Mouse (Mus musculus): ENCODE measurements around the gene Slc2a4. TPM values are rescaled to one million over a fixed set of nuclear protein-coding genes. Genes with fewer than 3 reads are reported as not detected.

Gene Slc2a4
- polyA plus RNA-seq, 1 experiment from 2014 or later, result 7.9 TPM

DNA sequence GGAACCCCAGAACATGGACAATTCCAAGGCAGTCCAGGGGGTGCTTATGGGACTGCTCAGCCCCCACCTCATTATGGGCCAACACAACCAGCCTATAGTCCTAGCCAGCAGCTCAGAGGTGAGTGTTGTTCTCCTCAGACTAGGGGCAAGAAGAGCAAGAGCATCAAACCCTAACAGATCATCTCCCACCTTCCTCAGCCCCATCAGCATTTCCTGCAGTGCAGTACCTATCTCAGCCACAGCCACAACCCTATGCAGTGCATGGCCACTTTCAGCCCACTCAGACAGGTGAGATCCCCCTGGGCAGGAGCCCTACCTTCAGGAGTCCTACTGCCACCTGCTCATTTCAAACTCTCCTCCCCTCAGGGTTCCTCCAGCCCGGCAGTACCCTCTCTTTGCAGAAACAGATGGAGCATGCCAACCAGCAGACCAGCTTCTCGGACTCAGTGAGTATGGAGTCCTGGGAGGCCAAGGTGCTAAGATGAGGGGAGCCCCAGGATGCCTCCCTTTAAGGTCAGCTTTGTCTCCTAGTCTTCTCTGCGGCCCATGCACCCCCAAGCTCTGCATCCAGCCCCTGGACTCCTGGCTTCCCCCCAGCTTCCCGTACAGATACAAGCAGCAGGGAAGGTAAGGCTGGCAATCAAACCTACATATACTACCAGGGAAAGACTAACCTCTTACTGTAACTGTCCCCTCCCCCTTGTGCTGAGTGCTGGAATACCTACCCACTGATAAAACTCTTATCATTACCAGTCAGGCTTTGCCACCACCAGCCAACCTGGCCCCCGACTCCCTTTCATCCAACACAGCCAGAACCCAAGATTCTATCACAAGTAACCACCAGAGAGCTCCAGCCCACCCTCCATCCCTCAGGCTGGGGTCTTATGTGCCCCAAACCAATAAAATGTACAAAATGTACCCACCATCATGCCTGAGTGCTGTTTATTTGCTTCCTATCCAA is 32.0 kb downstream of the Slc2a4 start:
- Histone ChIP-seq H3K4me2 (replicated peaks; ENCODE audit: low read depth, low read length) (peak overlapping the region; percentile 7; the same call in 1 of the 2 replicates), H3K9ac (ENCODE audit: low read depth, low read length) (no peak overlapping the region), H3K36me3 (ENCODE audit: control insufficient read depth, insufficient read depth, low read length) (peaks cover 26% of the 10 kb centered on the region), H3K9me3 (ENCODE audit: control insufficient read depth, low read length) (no peaks in the 10 kb centered on the region), H3K4me1 (replicated peaks; ENCODE audit: control insufficient read depth, insufficient read depth, low read length) (peaks cover 16% of the 10 kb centered on the region), H3K4me3 (ENCODE audit: low read depth, low read length) (peak overlapping the region; percentile 8; the same call in 1 of the 2 replicates), H3K27ac (ENCODE audit: low read depth, low read length) (no peak overlapping the region), H3K27me3 (ENCODE audit: control insufficient read depth, insufficient read depth, low read length) (no peaks in the 10 kb centered on the region)
- DNase-seq (ENCODE audit: low spot score) (no peak), ATAC-seq (ENCODE audit: low FRiP score) (no peak)
- WGBS, result 56% methylated on average over 5 of the region's 5 CpGs

DNA sequence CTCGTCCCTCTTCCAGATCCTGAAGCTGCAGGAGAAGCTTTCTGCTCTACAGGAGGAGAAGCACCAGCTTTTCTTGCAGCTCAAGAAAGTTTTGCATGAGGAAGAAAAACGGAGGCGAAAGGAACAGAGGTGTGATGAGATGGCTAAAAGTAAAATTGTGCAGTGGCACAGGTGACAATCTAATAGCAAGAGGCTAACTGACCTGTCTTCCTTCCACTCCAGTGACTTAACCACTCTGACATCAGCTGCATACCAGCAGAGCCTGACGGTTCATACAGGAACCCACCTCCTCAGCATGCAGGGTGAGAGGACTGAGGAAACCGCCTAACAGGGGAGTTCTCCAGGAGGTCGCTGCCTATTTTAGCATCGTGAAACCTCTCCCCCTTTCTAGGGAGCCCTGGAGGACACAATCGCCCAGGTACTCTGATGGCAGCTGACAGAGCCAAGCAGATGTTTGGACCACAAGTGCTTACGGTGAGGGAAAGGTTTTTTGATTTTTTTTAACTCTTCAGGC is 33.0 kb downstream of the Slc2a4 start:
- Histone ChIP-seq H3K4me2 (replicated peaks; ENCODE audit: low read depth, low read length) (peak overlapping the region; percentile 92), H3K36me3 (ENCODE audit: control insufficient read depth, insufficient read depth, low read length) (peaks cover 34% of the 10 kb centered on the region), H3K9me3 (ENCODE audit: control insufficient read depth, low read length) (no peaks in the 10 kb centered on the region), H3K27ac (ENCODE audit: low read depth, low read length) (no peak overlapping the region; the same call in 1 of the 2 replicates), H3K27me3 (ENCODE audit: control insufficient read depth, insufficient read depth, low read length) (no peaks in the 10 kb centered on the region), H3K4me3 (ENCODE audit: low read depth, low read length) (peak overlapping the region; percentile 91), H3K9ac (ENCODE audit: low read depth, low read length) (peak overlapping the region; percentile 94; the same call in 1 of the 2 replicates), H3K4me1 (replicated peaks; ENCODE audit: control insufficient read depth, insufficient read depth, low read length) (peaks cover 16% of the 10 kb centered on the region)
- 42% methylated on average over 9 of the region's 9 CpGs for WGBS
- no peak for DNase-seq (ENCODE audit: low spot score)
- ATAC-seq (ENCODE audit: low FRiP score), result no peak

DNA sequence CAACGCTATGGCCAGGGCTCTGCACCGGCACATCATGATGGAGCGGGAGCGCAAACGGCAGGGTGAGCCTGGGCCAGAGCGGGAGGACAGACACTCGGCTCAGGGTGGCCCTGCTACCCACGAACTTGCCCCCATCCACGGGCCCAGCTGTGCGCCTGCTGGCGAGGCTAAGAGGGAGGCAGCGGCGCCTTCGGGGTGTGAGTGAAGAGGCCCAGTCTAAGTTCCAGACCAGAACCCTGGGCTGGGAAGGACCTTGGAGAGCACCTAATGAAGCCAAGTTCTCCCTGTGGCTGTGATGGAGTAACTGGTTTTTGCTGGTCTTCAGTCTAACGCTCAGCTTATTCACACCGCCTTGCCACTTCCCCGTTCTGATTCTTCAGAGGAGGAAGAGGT is 33.6 kb downstream of the Slc2a4 start:
- peak overlapping the region; percentile 92 for H3K4me2 ChIP-seq (replicated peaks; ENCODE audit: low read depth, low read length)
- peaks cover 13% of the 10 kb centered on the region for H3K4me1 ChIP-seq (replicated peaks; ENCODE audit: control insufficient read depth, insufficient read depth, low read length)
- no peaks in the 10 kb centered on the region for H3K27me3 ChIP-seq (ENCODE audit: control insufficient read depth, insufficient read depth, low read length)
- H3K36me3 ChIP-seq (ENCODE audit: control insufficient read depth, insufficient read depth, low read length), result peaks cover 35% of the 10 kb centered on the region
- no peak for ATAC-seq (ENCODE audit: low FRiP score)
- 1% methylated on average over 17 of the region's 17 CpGs for WGBS
- peak overlapping the region; percentile 94 for H3K9ac ChIP-seq (ENCODE audit: low read depth, low read length)
- no peak for DNase-seq (ENCODE audit: low spot score)
- peak overlapping the region; percentile 84 for H3K27ac ChIP-seq (ENCODE audit: low read depth, low read length)
- no peaks in the 10 kb centered on the region for H3K9me3 ChIP-seq (ENCODE audit: control insufficient read depth, low read length)
- peak overlapping the region; percentile 91 for H3K4me3 ChIP-seq (ENCODE audit: low read depth, low read length)

DNA sequence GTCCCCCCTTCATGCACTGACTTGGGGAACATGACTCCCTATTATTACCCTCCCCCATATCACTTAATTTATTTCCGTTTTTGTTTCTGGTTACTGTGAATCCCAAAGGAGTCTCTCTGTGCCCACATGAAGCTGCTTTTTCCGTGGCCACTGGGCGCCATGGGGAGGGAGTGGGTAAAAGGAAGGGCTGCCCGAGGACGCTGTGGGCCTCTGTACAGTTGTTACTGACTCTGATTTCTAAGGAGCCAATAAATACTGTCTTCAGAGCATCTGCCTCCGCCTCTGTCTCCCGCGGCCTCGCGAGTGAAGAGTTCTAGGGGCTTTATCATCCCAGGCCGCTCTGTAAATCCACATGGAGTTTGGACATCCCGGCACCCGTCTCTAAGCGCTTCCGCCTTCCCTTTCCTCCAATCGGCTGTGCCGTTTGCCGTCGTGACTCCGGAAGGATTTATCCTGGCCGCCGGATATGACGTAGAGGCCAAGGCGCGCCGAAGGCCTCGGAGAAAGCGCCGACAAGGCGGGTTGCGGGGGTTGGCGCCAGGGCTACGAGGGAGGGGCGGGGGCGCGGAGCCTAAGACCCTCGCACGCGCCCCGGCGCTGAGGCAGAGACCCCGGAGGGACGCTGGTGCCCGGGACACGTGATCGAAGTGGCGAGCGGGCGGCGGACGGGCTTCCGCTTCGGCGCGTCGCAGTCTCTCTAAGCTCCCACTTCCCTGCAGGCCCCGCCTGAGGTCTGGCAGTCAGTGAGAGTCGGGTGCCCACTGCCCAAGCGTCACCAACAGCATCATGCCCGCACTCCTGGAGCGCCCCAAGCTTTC is 34.2 kb downstream of the Slc2a4 start, which contains the start of gene Gps2:
Gps2 (plus strand) TSS at position 335 of the 818 bp plus-strand sequence.
- WGBS, result 4% methylated on average over 56 of the region's 61 CpGs
- no peaks in the 10 kb centered on the region for H3K27me3 ChIP-seq (ENCODE audit: control insufficient read depth, insufficient read depth, low read length)
- ATAC-seq (ENCODE audit: low FRiP score) (peak; percentile 90), DNase-seq (ENCODE audit: low spot score) (peak; percentile 96)
- H3K9ac ChIP-seq (ENCODE audit: low read depth, low read length), result peak within 1 kb of the TSS; percentile 94
- H3K27ac ChIP-seq (ENCODE audit: low read depth, low read length), result peak within 1 kb of the TSS; percentile 84
- peaks cover 35% of the 10 kb centered on the region for H3K36me3 ChIP-seq (ENCODE audit: control insufficient read depth, insufficient read depth, low read length)
- peak within 1 kb of the TSS; percentile 92 for H3K4me2 ChIP-seq (replicated peaks; ENCODE audit: low read depth, low read length)
- H3K9me3 ChIP-seq (ENCODE audit: control insufficient read depth, low read length), result no peaks in the 10 kb centered on the region
- H3K4me3 ChIP-seq (ENCODE audit: low read depth, low read length), result peak within 1 kb of the TSS; percentile 91
- H3K4me1 ChIP-seq (replicated peaks; ENCODE audit: control insufficient read depth, insufficient read depth, low read length), result peaks cover 11% of the 10 kb centered on the region

DNA sequence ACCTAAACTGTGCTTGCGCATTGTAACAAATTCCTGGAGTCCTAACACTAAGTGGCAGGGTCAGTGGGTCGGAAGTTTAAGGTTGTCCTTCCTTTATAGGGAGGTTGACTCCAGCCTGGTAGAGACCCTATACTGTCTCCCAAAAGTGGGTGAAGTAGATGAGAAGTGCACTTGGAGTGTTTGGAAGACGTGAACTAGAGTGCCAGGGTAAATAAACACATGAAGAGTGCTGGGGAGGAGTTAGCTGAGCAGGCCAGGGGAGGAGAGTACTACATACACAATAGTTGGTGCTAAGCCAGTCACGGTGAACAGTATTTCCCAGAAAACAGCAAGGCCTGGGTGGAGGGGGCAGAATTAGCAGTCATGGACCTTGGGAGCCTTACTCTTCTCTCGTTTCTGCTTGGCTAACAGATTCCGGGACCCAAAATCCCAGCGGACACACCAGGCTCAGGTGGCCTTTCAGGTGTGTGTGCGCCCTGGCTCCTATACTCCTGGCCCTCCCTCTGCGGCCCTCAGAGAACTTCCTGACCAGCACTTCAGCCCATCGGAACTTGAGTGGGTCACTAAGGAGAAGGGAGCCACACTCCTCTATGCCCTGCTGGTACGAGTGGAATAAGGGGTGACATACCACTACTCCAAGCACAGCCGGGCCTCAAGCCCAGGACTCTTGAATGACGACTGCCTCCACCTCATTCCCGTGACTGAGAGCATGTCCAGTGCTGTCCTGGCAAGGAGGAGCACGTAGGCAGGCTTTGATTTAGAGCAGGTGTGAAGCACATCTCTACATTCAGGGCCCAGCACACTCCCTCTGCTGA is 35.1 kb downstream of the Slc2a4 start:
- H3K9ac ChIP-seq (ENCODE audit: low read depth, low read length), result peak overlapping the region; percentile 94
- H3K36me3 ChIP-seq (ENCODE audit: control insufficient read depth, insufficient read depth, low read length), result peaks cover 37% of the 10 kb centered on the region
- 78% methylated on average over 15 of the region's 15 CpGs for WGBS
- peaks cover 11% of the 10 kb centered on the region for H3K4me1 ChIP-seq (replicated peaks; ENCODE audit: control insufficient read depth, insufficient read depth, low read length)
- H3K27me3 ChIP-seq (ENCODE audit: control insufficient read depth, insufficient read depth, low read length), result no peaks in the 10 kb centered on the region
- peak overlapping the region; percentile 91 for H3K4me3 ChIP-seq (ENCODE audit: low read depth, low read length)
- no peaks in the 10 kb centered on the region for H3K9me3 ChIP-seq (ENCODE audit: control insufficient read depth, low read length)
- DNase-seq (ENCODE audit: low spot score) (no peak), ATAC-seq (ENCODE audit: low FRiP score) (no peak)
- H3K27ac ChIP-seq (ENCODE audit: low read depth, low read length), result 0 out of 2 replicates have a peak overlapping the region, but pooled peaks have one; percentile 36
- peak overlapping the region; percentile 92 for H3K4me2 ChIP-seq (replicated peaks; ENCODE audit: low read depth, low read length)

DNA sequence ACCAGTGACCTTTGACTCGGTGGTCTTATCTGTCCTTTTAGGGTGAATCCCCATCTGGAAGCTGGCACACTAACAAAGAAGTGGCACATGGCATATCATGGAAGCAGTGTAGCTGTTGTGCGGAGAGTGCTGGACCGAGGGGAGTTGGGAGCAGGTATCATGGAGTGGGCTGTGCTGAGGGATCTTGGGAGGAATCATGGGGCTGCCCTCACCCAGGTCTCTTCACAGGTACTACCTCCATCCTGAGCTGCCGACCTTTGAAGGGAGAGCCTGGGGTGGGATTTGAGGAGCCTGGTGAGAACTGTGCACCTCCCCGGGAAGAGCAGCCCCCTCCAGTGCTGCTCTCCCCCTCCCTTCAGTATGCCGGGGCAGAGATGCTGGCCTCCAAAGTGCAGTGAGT is 36.3 kb downstream of the Slc2a4 start:
- H3K4me1 ChIP-seq (replicated peaks; ENCODE audit: control insufficient read depth, insufficient read depth, low read length), result peaks cover 11% of the 10 kb centered on the region
- no peak overlapping the region for H3K4me3 ChIP-seq (ENCODE audit: low read depth, low read length)
- peaks cover 35% of the 10 kb centered on the region for H3K36me3 ChIP-seq (ENCODE audit: control insufficient read depth, insufficient read depth, low read length)
- H3K9me3 ChIP-seq (ENCODE audit: control insufficient read depth, low read length), result no peaks in the 10 kb centered on the region
- H3K27me3 ChIP-seq (ENCODE audit: control insufficient read depth, insufficient read depth, low read length), result no peaks in the 10 kb centered on the region
- H3K27ac ChIP-seq (ENCODE audit: low read depth, low read length), result no peak overlapping the region
- H3K9ac ChIP-seq (ENCODE audit: low read depth, low read length), result no peak overlapping the region
- DNase-seq (ENCODE audit: low spot score) (no peak), ATAC-seq (ENCODE audit: low FRiP score) (no peak)
- H3K4me2 ChIP-seq (replicated peaks; ENCODE audit: low read depth, low read length), result no peak overlapping the region
- 92% methylated on average over 6 of the region's 6 CpGs for WGBS

DNA sequence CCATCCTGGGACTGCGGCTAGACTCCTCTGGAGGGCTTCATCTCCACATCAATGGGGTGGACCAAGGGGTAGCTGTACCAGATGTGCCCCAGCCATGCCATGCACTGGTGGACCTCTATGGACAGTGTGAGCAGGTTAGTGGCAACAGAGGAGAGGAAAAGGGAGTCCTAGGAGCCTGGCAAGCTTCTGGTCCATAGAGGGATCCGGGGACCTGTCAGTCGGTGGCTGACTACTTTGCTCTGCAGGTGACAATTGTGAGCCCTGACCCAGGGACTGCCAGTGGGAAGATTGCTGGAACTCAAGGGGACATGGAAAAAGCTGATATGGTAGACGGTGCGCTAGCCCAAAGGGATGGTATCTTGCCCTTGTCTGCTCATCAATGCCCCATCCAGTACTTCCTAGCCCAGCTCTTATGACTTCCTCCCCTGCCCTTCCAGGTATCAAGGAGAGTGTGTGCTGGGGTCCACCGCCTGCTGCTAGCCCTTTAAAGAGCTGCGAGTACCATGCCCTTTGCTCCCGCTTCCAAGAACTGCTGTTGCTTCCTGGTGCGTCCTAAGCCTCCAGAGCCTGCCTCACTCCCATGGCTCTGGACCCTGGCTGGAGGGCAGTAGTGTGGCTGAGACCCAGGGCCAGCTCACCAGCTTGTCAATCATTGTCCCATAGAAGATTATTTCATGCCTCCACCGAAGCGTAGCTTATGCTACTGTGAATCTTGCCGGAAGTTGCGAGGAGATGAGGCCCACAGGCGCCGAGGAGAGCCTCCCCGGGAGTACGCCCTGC is 37.0 kb downstream of the Slc2a4 start:
- H3K27ac ChIP-seq (ENCODE audit: low read depth, low read length), result no peak overlapping the region
- no peak overlapping the region for H3K4me2 ChIP-seq (replicated peaks; ENCODE audit: low read depth, low read length)
- no peak overlapping the region for H3K4me3 ChIP-seq (ENCODE audit: low read depth, low read length)
- peaks cover 34% of the 10 kb centered on the region for H3K36me3 ChIP-seq (ENCODE audit: control insufficient read depth, insufficient read depth, low read length)
- H3K9ac ChIP-seq (ENCODE audit: low read depth, low read length), result no peak overlapping the region
- DNase-seq (ENCODE audit: low spot score) (no peak), ATAC-seq (ENCODE audit: low FRiP score) (no peak)
- 91% methylated on average over 17 of the region's 17 CpGs for WGBS
- H3K9me3 ChIP-seq (ENCODE audit: control insufficient read depth, low read length), result no peaks in the 10 kb centered on the region
- peaks cover 11% of the 10 kb centered on the region for H3K4me1 ChIP-seq (replicated peaks; ENCODE audit: control insufficient read depth, insufficient read depth, low read length)
- H3K27me3 ChIP-seq (ENCODE audit: control insufficient read depth, insufficient read depth, low read length), result no peaks in the 10 kb centered on the region
